Mouse (Mus musculus) myocyte (in vitro differentiated cells): ENCODE data around the gene Parp16. TPM values are rescaled to one million over a fixed set of nuclear protein-coding genes. Genes with fewer than 3 reads are reported as not detected.
"Not testable (repeated sequence)": the region's sequence is repeated elsewhere in the genome, so short reads cannot be mapped to it uniquely, and the experiment has no call there.

Source experiments
- H3K27me3 ChIP-seq: one replicate; pipeline ENCODE4 v1.6.1; 2011; ENCODE audit not compliant: control insufficient read depth, insufficient read depth, insufficient read length
- H3K36me3 ChIP-seq: one replicate; pipeline ENCODE4 v1.6.1; 2011; ENCODE audit not compliant: control insufficient read depth, insufficient read depth
- H3K4me2 ChIP-seq: one replicate; pipeline ENCODE4 v1.6.1; 2011; ENCODE audit warnings: low read depth, control low read depth
- H3K4me3 ChIP-seq: one replicate; pipeline ENCODE4 v1.5.1; 2011; ENCODE audit warnings: mild to moderate bottlenecking, control low read depth, moderate library complexity
- H3K79me2 ChIP-seq: one replicate; pipeline ENCODE4 v1.6.1; 2011; ENCODE audit not compliant: control insufficient read depth, insufficient read depth
- H3ac ChIP-seq: one replicate; pipeline ENCODE4 v1.6.1; 2011; ENCODE audit not compliant: control insufficient read depth, insufficient read length
- CEBPB ChIP-seq: IDR thresholded peaks from 2 replicates; pipeline ENCODE4 v1.6.1; 2011; ENCODE audit warnings: mild to moderate bottlenecking, moderate library complexity; ENCODE audit not compliant: poor library complexity, insufficient read depth, severe bottlenecking
- E2F4 ChIP-seq: IDR thresholded peaks from one replicate; pipeline ENCODE4 v1.6.1; 2011; ENCODE audit warnings: mild to moderate bottlenecking, control low read depth, moderate library complexity; ENCODE audit not compliant: insufficient read depth
- MAX ChIP-seq: IDR thresholded peaks from one replicate; pipeline ENCODE4 v1.6.1; 2011; ENCODE audit warnings: low read depth, mild to moderate bottlenecking, control low read depth
- MYOD1 ChIP-seq, 3 experiments: IDR thresholded peaks; one replicate each; pipeline ENCODE4 v1.6.1; 2011; ENCODE audit warnings: control low read depth in 2 of 3, low read depth in 2 of 3, mild to moderate bottlenecking in 2 of 3, moderate library complexity in 1 of 3; ENCODE audit not compliant: insufficient read length in 2 of 3, control insufficient read depth in 1 of 3
- MYOG ChIP-seq, 3 experiments: IDR thresholded peaks; one replicate each; pipeline ENCODE4 v1.6.1; 2011; ENCODE audit warnings: control low read depth in 2 of 3, low read depth in 2 of 3, mild to moderate bottlenecking in 2 of 3; ENCODE audit not compliant: insufficient read length in 2 of 3, control insufficient read depth in 1 of 3, insufficient read depth in 1 of 3
- POLR2A ChIP-seq: IDR thresholded peaks from one replicate; pipeline ENCODE4 v1.6.1; 2011; ENCODE audit warnings: low read depth, mild to moderate bottlenecking, control low read depth, moderate library complexity; ENCODE audit not compliant: insufficient read length
- POLR2AphosphoS2 ChIP-seq: IDR thresholded peaks from one replicate; pipeline ENCODE4 v1.6.1; 2011; ENCODE audit warnings: low read depth, control low read depth; ENCODE audit not compliant: insufficient read length
- REST ChIP-seq: IDR thresholded peaks from one replicate; pipeline ENCODE4 v1.6.1; 2011; ENCODE audit warnings: mild to moderate bottlenecking, control low read depth, moderate library complexity; ENCODE audit not compliant: insufficient read depth, insufficient read length
- SRF ChIP-seq: IDR thresholded peaks from one replicate; pipeline ENCODE4 v1.6.1; 2011; ENCODE audit warnings: low read depth; ENCODE audit not compliant: control insufficient read depth, insufficient read length
- TCF12 ChIP-seq: IDR thresholded peaks from one replicate; pipeline ENCODE4 v1.6.1; 2011; ENCODE audit warnings: mild to moderate bottlenecking, control low read depth; ENCODE audit not compliant: poor library complexity, insufficient read depth, severe bottlenecking
- TCF3 ChIP-seq: IDR thresholded peaks from one replicate; pipeline ENCODE4 v1.6.1; 2011; ENCODE audit warnings: low read depth, control low read depth; ENCODE audit not compliant: insufficient read length
- USF1 ChIP-seq: IDR thresholded peaks from one replicate; pipeline ENCODE4 v1.6.1; 2011; ENCODE audit warnings: low read depth, mild to moderate bottlenecking, control low read depth, moderate library complexity
- polyA plus RNA-seq: library from polyadenylated mRNA; unstranded; fragments of >200 nt; fragmentation: generic; extraction: Trizol; gene quantifications from one replicate; pipeline ENCODE4 v1.2.1, GENCODE M21; 2012; ENCODE audit warnings: missing spikeins

The Parp16 gene
- polyA plus RNA-seq, 1 experiment: 2.2 TPM

DNA sequence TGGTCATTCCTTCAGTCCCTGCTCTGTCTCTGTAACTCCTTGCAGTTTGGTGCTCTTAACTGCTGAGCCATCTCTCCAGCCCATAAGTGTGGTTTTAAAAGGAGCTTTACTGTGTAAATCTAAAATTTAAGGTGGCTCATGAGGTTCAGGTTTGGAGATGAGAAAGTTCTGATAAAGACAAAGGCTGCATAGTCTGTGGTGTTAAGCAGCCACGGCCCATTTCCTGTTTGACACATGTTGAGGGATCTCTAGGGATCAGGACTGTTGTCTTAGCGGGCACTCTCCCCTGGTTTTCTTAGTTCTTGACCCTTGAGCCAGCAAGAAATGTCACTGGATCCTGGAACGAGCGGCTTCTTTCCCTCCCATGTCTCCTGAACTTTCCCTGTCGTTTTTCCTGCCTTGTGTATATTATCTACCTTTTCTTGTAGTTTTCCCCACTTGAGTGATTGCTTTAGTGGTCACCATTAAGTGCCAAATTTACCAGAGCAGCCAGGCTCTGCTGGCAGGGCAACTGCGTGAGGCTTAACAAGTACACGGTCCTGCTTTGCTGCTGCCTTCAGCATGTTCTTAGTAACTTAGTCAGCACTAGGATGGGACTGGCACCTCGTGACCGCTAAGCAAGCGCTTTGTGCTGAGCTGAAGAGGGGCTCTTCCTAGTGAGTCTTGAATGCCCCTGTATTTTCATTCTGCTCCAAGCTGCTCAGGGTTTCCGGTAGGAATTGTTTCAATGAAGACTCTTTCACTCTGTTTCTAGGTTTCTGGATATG lies 10.1 kb downstream of the Parp16 start:
- Histone ChIP-seq H3K27me3 (no peaks in the 10 kb centered on the region), H3K36me3 (no peaks in the 10 kb centered on the region), H3K4me2 (peak overlapping the region; percentile 3), H3K4me3 (no peak overlapping the region), H3ac (no peak overlapping the region), H3K79me2 (no peaks in the 10 kb centered on the region)
- TF ChIP-seq SRF (no peak), MAX (no peak), MYOD1 (IDR thresholded peaks at IDR 0.05; ENCODE audit: control insufficient read depth in 1 of 3, insufficient read length in 2 of 3, low read depth in 2 of 3) (no peak), TCF12 (no peak), TCF3 (no peak), E2F4 (no peak), MYOG (IDR thresholded peaks at IDR 0.05; ENCODE audit: control insufficient read depth in 1 of 3, insufficient read depth in 1 of 3, insufficient read length in 2 of 3, low read depth in 2 of 3) (no peak), USF1 (no peak), CEBPB (no peak), POLR2AphosphoS2 (no peak), REST (no peak), POLR2A (no peak)

DNA sequence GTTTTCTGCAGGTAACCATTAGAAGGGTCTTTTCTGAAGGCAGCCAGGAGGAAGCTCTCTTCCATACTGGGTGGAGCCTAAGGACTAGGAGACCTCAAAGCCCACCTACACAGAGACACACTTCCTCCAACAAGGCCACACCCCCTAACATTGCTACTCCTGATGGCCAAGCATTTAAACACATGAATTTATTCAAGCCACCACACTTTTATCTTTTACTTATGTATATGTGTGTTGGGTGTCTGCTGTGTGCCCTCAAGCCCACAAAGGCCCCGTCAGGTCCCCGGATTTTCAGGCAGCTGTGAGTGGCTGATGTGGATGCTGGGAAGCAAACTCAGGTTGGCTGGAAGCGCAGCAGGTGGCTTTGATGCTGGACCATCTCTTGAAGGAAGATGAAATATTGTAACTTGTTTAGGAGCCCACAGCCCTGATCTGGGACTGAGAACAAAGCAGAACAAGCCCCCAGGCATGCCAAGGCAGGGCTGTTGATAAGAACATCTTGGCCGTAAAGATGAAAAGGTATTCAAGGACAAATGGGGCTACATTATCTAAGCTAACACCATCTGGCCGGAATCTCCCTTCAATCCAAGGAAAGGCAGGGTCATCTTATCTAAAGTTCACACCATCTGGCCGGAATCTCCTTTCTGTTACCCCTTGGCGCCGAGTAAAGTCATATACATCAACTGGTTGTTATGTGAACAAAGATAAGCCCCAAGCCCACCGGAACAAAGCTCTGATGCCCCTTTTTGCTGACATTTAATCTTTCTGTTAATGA lies 12.1 kb downstream of the Parp16 start:
- H3ac ChIP-seq, H3K36me3 ChIP-seq, H3K4me3 ChIP-seq, H3K27me3 ChIP-seq, H3K79me2 ChIP-seq, H3K4me2 ChIP-seq: not testable (repeated sequence)

DNA sequence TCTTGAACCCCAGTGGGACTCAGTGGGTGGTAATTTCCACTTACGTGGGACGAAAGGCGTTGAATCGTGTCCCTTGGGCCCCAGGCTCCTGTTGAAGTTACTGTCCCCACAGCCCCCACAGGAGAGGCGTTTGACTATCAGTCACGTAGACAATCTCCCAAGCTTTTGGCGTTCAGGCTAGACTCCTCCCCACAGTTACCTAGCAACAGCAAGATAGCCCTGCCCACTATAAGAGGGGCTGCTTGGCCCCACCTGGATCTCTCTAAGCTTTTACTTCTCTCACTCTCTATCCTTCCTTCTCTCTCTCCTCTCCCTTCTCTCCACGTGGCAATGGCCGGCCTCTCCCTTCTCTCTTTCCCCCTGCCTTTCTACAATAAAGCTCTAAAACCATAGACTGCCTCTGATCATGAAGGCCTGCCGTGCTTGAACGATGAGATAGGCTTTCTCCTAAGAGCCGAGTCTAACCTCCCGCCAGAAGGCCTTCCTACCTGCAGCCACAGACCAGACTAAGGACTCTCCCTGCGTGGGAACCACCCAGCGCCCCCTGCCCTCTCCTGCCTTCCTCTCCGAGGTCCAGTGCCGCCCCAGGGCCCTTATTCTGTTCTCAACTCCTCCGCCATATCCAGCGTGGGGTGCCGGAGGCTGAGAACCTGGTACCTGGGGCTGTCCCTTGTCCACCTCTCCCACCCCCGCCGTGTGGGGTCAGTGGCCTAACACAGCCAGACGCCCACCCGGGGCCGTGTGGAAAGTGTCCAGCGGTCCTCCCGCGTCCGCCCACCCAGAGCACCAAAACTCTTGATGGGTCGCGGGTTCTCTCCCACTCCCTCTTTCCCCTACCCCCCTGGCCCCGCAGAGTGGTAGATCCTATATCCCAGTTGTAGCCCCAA lies 13.4 kb downstream of the Parp16 start:
- Histone ChIP-seq H3K4me3 (no peak overlapping the region), H3ac (no peak overlapping the region), H3K36me3 (no peaks in the 10 kb centered on the region), H3K79me2 (no peaks in the 10 kb centered on the region), H3K27me3 (no peaks in the 10 kb centered on the region), H3K4me2 (no peak overlapping the region)
- TF ChIP-seq E2F4: no peak

DNA sequence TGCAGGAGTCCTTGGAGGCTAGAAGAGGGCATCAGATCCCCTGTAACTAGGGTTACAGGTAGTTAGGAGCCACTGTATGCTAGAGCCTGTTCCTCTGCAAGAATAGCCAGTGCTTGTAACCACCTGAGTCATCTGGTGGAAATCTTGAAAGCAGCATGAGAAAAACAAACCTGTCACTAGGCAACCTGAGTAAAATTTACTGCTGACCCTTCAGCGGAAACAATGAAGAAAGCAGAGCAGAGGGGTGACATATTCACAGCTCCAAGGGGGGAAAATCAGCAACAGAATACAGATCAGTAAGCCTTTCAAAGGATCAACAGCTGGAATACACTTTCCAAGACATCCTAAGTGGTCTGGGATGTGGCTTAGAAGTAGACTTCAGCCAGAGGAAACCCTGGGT lies 16.4 kb downstream of the Parp16 start:
- no peaks in the 10 kb centered on the region for H3K79me2 ChIP-seq
- no peaks in the 10 kb centered on the region for H3K27me3 ChIP-seq
- H3K36me3 ChIP-seq: no peaks in the 10 kb centered on the region
- H3K4me3 ChIP-seq: no peak overlapping the region
- TF ChIP-seq POLR2AphosphoS2 (no peak), E2F4 (no peak), MYOD1 (IDR thresholded peaks at IDR 0.05; ENCODE audit: control insufficient read depth in 1 of 3, insufficient read length in 2 of 3, low read depth in 2 of 3) (no peak), SRF (no peak), TCF3 (no peak), POLR2A (no peak), USF1 (no peak), MYOG (IDR thresholded peaks at IDR 0.05; ENCODE audit: control insufficient read depth in 1 of 3, insufficient read depth in 1 of 3, insufficient read length in 2 of 3, low read depth in 2 of 3) (no peak), TCF12 (no peak), MAX (no peak), CEBPB (no peak), REST (no peak)
- H3K4me2 ChIP-seq: no peak overlapping the region
- no peak overlapping the region for H3ac ChIP-seq

DNA sequence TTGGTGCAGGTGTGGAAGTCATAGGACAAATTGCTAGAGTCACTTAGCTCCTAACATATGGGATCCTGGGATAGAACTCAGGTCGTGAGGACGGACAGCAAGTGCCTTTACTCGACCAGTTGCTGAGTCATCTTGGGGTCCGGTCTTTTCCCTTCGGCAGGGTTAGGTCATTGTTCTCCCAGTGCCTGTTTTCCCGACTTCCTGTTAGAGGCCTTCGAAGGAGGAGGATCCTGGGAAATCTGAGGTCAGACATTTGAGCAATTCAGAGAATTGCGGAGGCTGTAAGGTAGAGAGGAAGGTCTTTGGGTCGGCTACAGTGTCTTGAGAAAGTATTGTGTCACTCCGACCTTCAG lies 19.2 kb downstream of the Parp16 start:
- Histone ChIP-seq H3K4me3 (peak overlapping the region; percentile 39), H3K36me3 (no peaks in the 10 kb centered on the region), H3K4me2 (peak overlapping the region; percentile 68), H3ac (peak overlapping the region; percentile 28), H3K27me3 (no peaks in the 10 kb centered on the region), H3K79me2 (no peaks in the 10 kb centered on the region)
- no peak for TF ChIP-seq SRF
